Comparison of ENCODE assay signal across 13 mouse cellular contexts in the genomic region with DNA sequence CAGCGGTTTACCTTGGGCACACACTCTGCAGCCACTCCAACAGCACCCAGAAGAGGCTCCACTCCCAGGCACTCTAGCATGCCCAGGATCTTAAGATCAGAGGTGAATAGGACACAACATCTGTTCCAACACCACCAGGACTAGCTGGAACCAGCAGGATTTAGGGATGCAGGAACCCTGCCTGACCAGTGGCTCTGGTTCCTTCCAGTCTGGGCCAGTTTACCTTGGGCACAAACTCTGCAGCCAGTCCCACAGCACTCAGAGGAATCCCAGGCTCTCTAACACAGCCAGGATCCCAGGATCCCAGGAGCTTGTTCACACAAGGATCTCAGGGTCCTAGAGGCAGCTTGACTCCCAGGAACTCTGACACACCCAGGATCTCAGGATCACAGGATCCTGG.
"Had no signal": no experiment of that assay in that cellular context is flagged by ENCODE, and none has a peak within 500 bp of the region (broad histone marks: within the 10 kb centered on the region; RNA-seq: fewer than 3 reads in every experiment).

No protein-coding gene starts in this region.

- H3K9me3 ChIP-seq: limb, embryonic 13.5 days; midbrain, embryonic 10.5 days; neural tube, embryonic 15.5 days had no signal

- H3K27ac ChIP-seq: limb, embryonic 13.5 days; liver, embryonic 14.5 days; midbrain, embryonic 10.5 days; neural tube, embryonic 15.5 days had no signal

- H3K4me1 ChIP-seq: limb, embryonic 13.5 days; midbrain, embryonic 10.5 days; neural tube, embryonic 15.5 days had no signal

- ATAC-seq: hindbrain, embryonic 16.5 days; inflammation-experienced regulatory T-cells, adult 6 months; intestine, postnatal 0 days had no signal

- H3K36me3 ChIP-seq: limb, embryonic 13.5 days; midbrain, embryonic 10.5 days; neural tube, embryonic 15.5 days had no signal

- H3K9ac ChIP-seq: limb, embryonic 13.5 days; liver, embryonic 14.5 days; neural tube, embryonic 15.5 days had no signal

- H3K4me3 ChIP-seq: limb, embryonic 13.5 days; midbrain, embryonic 10.5 days; myocyte; neural tube, embryonic 15.5 days had no signal

- H3K4me2 ChIP-seq: limb, embryonic 13.5 days; neural tube, embryonic 15.5 days had no signal

- H3K27me3 ChIP-seq: limb, embryonic 13.5 days; neural tube, embryonic 15.5 days had no signal

- DNase-seq: lung, adult 18-20 months; lung, postnatal 4 days; midbrain, embryonic 14.5 days; thymus, adult 2 months; thymus, postnatal 25 days had no signal
